Mouse (Mus musculus): Measurements from ENCODE around the gene Mettl5. TPM values are rescaled to one million over a fixed set of nuclear protein-coding genes. Genes with fewer than 3 reads are reported as not detected.

Mettl5 gene
- polyA plus RNA-seq, 1 experiment: 54.5 TPM

GRCm38 (mm10) chr2:69893145-69893544, 7.7 kb upstream of the Mettl5 start:
- Histone ChIP-seq H3K4me3 (ENCODE audit: low read depth, low read length) (no peak overlapping the region), H3K27me3 (ENCODE audit: control insufficient read depth, insufficient read depth, low read length, poor library complexity, severe bottlenecking) (no peaks in the 10 kb centered on the region), H3K27ac (ENCODE audit: insufficient read depth, low read length) (peak overlapping the region; percentile 81), H3K9me3 (replicated peaks; ENCODE audit: control insufficient read depth, insufficient read depth, low read length, poor library complexity, severe bottlenecking) (no peaks in the 10 kb centered on the region), H3K36me3 (ENCODE audit: control insufficient read depth, insufficient read depth, low read length, poor library complexity, severe bottlenecking) (no peaks in the 10 kb centered on the region), H3K9ac (ENCODE audit: low read depth, poor library complexity, severe bottlenecking) (no peak overlapping the region), H3K4me1 (ENCODE audit: control insufficient read depth, insufficient read depth, low read length) (peaks cover 1% of the 10 kb centered on the region)
- no peak for TF ChIP-seq POLR2A (IDR thresholded peaks at IDR 0.05; ENCODE audit: insufficient read depth, low read length)
- TF ChIP-seq CTCF (IDR thresholded peaks at IDR 0.05; ENCODE audit: low read depth, low read length): no peak
- TF ChIP-seq EP300 (IDR thresholded peaks at IDR 0.05; ENCODE audit: insufficient read depth, low read depth, low read length): peak; percentile 93

- TF ChIP-seq EP300 (IDR thresholded peaks at IDR 0.05; ENCODE audit: insufficient read depth, low read depth, low read length): peak; percentile 45; the same call in 1 of the 2 replicates
- TF ChIP-seq CTCF (IDR thresholded peaks at IDR 0.05; ENCODE audit: low read depth, low read length): no peak
- no peak for TF ChIP-seq POLR2A (IDR thresholded peaks at IDR 0.05; ENCODE audit: insufficient read depth, low read length)
- H3K4me3 ChIP-seq (ENCODE audit: low read depth, low read length): no peak overlapping the region
- H3K36me3 ChIP-seq (ENCODE audit: control insufficient read depth, insufficient read depth, low read length, poor library complexity, severe bottlenecking): no peaks in the 10 kb centered on the region
- peaks cover 1% of the 10 kb centered on the region for H3K4me1 ChIP-seq (ENCODE audit: control insufficient read depth, insufficient read depth, low read length)
- H3K9me3 ChIP-seq (replicated peaks; ENCODE audit: control insufficient read depth, insufficient read depth, low read length, poor library complexity, severe bottlenecking): no peaks in the 10 kb centered on the region
- H3K27me3 ChIP-seq (ENCODE audit: control insufficient read depth, insufficient read depth, low read length, poor library complexity, severe bottlenecking): no peaks in the 10 kb centered on the region
- H3K9ac ChIP-seq (ENCODE audit: low read depth, poor library complexity, severe bottlenecking): 0 out of 2 replicates have a peak overlapping the region, but pooled peaks have one; percentile 1
- H3K27ac ChIP-seq (ENCODE audit: insufficient read depth, low read length): peak overlapping the region; percentile 64
Measured at GRCm38 (mm10) chr2:69890843-69891242, 5.4 kb upstream of the Mettl5 start.

GRCm38 (mm10) chr2:69888957-69889356, 3.5 kb upstream of the Mettl5 start:
- H3K9ac ChIP-seq (ENCODE audit: low read depth, poor library complexity, severe bottlenecking): no peak overlapping the region
- no peak for TF ChIP-seq CTCF (IDR thresholded peaks at IDR 0.05; ENCODE audit: low read depth, low read length)
- TF ChIP-seq POLR2A (IDR thresholded peaks at IDR 0.05; ENCODE audit: insufficient read depth, low read length): no peak
- TF ChIP-seq EP300 (IDR thresholded peaks at IDR 0.05; ENCODE audit: insufficient read depth, low read depth, low read length): no peak
- H3K27ac ChIP-seq (ENCODE audit: insufficient read depth, low read length): peak overlapping the region; percentile 66
- H3K27me3 ChIP-seq (ENCODE audit: control insufficient read depth, insufficient read depth, low read length, poor library complexity, severe bottlenecking): no peaks in the 10 kb centered on the region
- peaks cover 1% of the 10 kb centered on the region for H3K4me1 ChIP-seq (ENCODE audit: control insufficient read depth, insufficient read depth, low read length)
- H3K36me3 ChIP-seq (ENCODE audit: control insufficient read depth, insufficient read depth, low read length, poor library complexity, severe bottlenecking): no peaks in the 10 kb centered on the region
- H3K9me3 ChIP-seq (replicated peaks; ENCODE audit: control insufficient read depth, insufficient read depth, low read length, poor library complexity, severe bottlenecking): no peaks in the 10 kb centered on the region
- H3K4me3 ChIP-seq (ENCODE audit: low read depth, low read length): no peak overlapping the region

- Histone ChIP-seq H3K9ac (ENCODE audit: low read depth, poor library complexity, severe bottlenecking) (peak overlapping the region; percentile 96), H3K27ac (ENCODE audit: insufficient read depth, low read length) (peak overlapping the region; percentile 45; the same call in 1 of the 2 replicates), H3K9me3 (replicated peaks; ENCODE audit: control insufficient read depth, insufficient read depth, low read length, poor library complexity, severe bottlenecking) (no peaks in the 10 kb centered on the region), H3K27me3 (ENCODE audit: control insufficient read depth, insufficient read depth, low read length, poor library complexity, severe bottlenecking) (no peaks in the 10 kb centered on the region), H3K36me3 (ENCODE audit: control insufficient read depth, insufficient read depth, low read length, poor library complexity, severe bottlenecking) (peaks cover 13% of the 10 kb centered on the region), H3K4me3 (ENCODE audit: low read depth, low read length) (peak overlapping the region; percentile 98), H3K4me1 (ENCODE audit: control insufficient read depth, insufficient read depth, low read length) (no peaks in the 10 kb centered on the region)
- TF ChIP-seq POLR2A (IDR thresholded peaks at IDR 0.05; ENCODE audit: insufficient read depth, low read length) (no peak), EP300 (IDR thresholded peaks at IDR 0.05; ENCODE audit: insufficient read depth, low read depth, low read length) (no peak), CTCF (IDR thresholded peaks at IDR 0.05; ENCODE audit: low read depth, low read length) (no peak)
Measured at GRCm38 (mm10) chr2:69885050-69885449, 365 bp downstream of the Mettl5 start.

- Histone ChIP-seq H3K9me3 (replicated peaks; ENCODE audit: control insufficient read depth, insufficient read depth, low read length, poor library complexity, severe bottlenecking) (no peaks in the 10 kb centered on the region), H3K27ac (ENCODE audit: insufficient read depth, low read length) (peak overlapping the region; percentile 81), H3K27me3 (ENCODE audit: control insufficient read depth, insufficient read depth, low read length, poor library complexity, severe bottlenecking) (no peaks in the 10 kb centered on the region), H3K4me1 (ENCODE audit: control insufficient read depth, insufficient read depth, low read length) (no peaks in the 10 kb centered on the region), H3K9ac (ENCODE audit: low read depth, poor library complexity, severe bottlenecking) (peak overlapping the region; percentile 96), H3K4me3 (ENCODE audit: low read depth, low read length) (peak overlapping the region; percentile 98), H3K36me3 (ENCODE audit: control insufficient read depth, insufficient read depth, low read length, poor library complexity, severe bottlenecking) (peaks cover 18% of the 10 kb centered on the region)
- TF ChIP-seq POLR2A (IDR thresholded peaks at IDR 0.05; ENCODE audit: insufficient read depth, low read length): no peak
- no peak for TF ChIP-seq CTCF (IDR thresholded peaks at IDR 0.05; ENCODE audit: low read depth, low read length)
- no peak for TF ChIP-seq EP300 (IDR thresholded peaks at IDR 0.05; ENCODE audit: insufficient read depth, low read depth, low read length)
Measured at GRCm38 (mm10) chr2:69884581-69884980, 834 bp downstream of the Mettl5 start.

GRCm38 (mm10) chr2:69883990-69884391, 1.4 kb downstream of the Mettl5 start:
- H3K9ac ChIP-seq (ENCODE audit: low read depth, poor library complexity, severe bottlenecking): peak overlapping the region; percentile 96
- H3K27ac ChIP-seq (ENCODE audit: insufficient read depth, low read length): peak overlapping the region; percentile 79
- peak overlapping the region; percentile 78 for H3K4me3 ChIP-seq (ENCODE audit: low read depth, low read length)
- H3K36me3 ChIP-seq (ENCODE audit: control insufficient read depth, insufficient read depth, low read length, poor library complexity, severe bottlenecking): peaks cover 18% of the 10 kb centered on the region
- no peaks in the 10 kb centered on the region for H3K4me1 ChIP-seq (ENCODE audit: control insufficient read depth, insufficient read depth, low read length)
- TF ChIP-seq CTCF (IDR thresholded peaks at IDR 0.05; ENCODE audit: low read depth, low read length) (no peak), POLR2A (IDR thresholded peaks at IDR 0.05; ENCODE audit: insufficient read depth, low read length) (no peak), EP300 (IDR thresholded peaks at IDR 0.05; ENCODE audit: insufficient read depth, low read depth, low read length) (no peak)
- H3K9me3 ChIP-seq (replicated peaks; ENCODE audit: control insufficient read depth, insufficient read depth, low read length, poor library complexity, severe bottlenecking): no peaks in the 10 kb centered on the region
- H3K27me3 ChIP-seq (ENCODE audit: control insufficient read depth, insufficient read depth, low read length, poor library complexity, severe bottlenecking): no peaks in the 10 kb centered on the region

All from ES-Bruce4 (cell line).